Mouse (Mus musculus): Measurements from ENCODE around the gene Klhl41. TPM values are rescaled to one million over a fixed set of nuclear protein-coding genes. Genes with fewer than 3 reads are reported as not detected.

The Klhl41 gene
- polyA plus RNA-seq, 1 experiment, result not detected

DNA sequence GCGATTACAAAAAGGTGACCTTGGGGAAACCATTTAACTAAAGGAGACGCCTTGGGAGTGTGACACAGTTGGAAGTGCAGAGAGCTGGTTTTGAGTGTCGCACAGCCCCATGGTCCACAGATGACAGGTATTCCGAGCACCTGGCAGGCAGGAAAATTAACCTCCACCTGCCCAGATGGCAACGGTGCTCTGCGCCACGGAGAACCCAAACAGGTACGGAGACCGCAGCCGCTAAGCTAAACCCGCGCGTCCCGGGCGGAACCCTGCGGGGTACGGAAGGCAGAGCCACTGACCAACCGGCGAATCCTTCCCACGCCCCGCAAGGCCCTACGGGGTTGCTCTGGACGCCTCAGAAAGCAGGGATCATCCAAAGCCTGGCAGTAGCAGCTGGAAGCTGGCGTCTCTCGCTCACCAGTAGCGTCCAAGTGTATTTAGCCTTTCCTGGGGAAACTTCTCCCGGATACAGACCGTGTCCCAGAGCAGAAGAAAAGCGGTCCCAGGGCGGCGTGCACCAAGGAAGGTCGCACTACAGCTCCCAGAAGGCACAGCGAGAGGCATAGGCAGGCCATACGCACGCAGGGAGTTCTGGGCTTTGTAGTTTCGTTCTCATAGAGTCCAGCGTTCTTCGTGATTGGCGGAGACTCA is 43.2 kb downstream of the Klhl41 start, which contains the start of gene Fastkd1:
TSS of gene Fastkd1 (minus strand) at position 536 of the 645 bp plus-strand sequence.
- TF ChIP-seq POLR2A (IDR thresholded peaks at IDR 0.05; ENCODE audit: low read depth, low read length) (peak; percentile 35; the same call in 1 of the 2 replicates), CTCF (IDR thresholded peaks at IDR 0.05; ENCODE audit: extremely low read depth, insufficient read length, insufficient replicate concordance, low read depth, low read length) (no peak)
- H3K36me3 ChIP-seq (ENCODE audit: control insufficient read depth, insufficient read depth, low read length), result peaks cover 6% of the 10 kb centered on the region; the same call in 1 of the 2 replicates
- peak within 1 kb of the TSS; percentile 56 for H3K27ac ChIP-seq (ENCODE audit: insufficient read depth, low read depth, low read length)

DNA sequence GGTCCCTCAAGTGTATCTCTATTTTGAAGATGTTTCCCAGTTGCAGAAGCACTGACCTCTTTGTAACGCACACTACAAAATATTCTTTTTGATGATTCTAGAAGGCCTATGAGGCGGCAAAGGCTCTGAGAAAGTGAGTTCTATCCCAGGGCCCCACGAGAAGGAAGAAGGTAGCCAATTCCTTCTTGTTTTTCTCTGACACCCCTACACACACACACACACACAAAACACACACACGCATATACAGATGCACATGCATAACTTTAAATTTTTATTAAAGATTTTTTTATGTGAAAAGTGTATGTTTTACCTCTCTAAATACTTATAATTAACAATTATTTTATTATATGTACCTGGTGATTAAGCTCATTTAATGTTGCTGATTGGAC is 43.7 kb downstream of the Klhl41 start:
- H3K27me3 ChIP-seq (ENCODE audit: control insufficient read depth, insufficient read depth, low read length), result no peaks in the 10 kb centered on the region
- TF ChIP-seq POLR2A (IDR thresholded peaks at IDR 0.05; ENCODE audit: low read depth, low read length) (no peak), CTCF (IDR thresholded peaks at IDR 0.05; ENCODE audit: extremely low read depth, insufficient read length, insufficient replicate concordance, low read depth, low read length) (no peak)
- H3K36me3 ChIP-seq (ENCODE audit: control insufficient read depth, insufficient read depth, low read length), result peaks cover 4% of the 10 kb centered on the region; the same call in 1 of the 2 replicates
- WGBS, result 19% methylated on average over 4 of the region's 4 CpGs
- no peaks in the 10 kb centered on the region for H3K4me1 ChIP-seq (ENCODE audit: control insufficient read depth, insufficient read depth, insufficient read length, low read length)
- no peak overlapping the region for H3K4me3 ChIP-seq (ENCODE audit: low read depth, low read length)
- no peak overlapping the region for H3K27ac ChIP-seq (ENCODE audit: insufficient read depth, low read depth, low read length)

More for the DNA sequence above, 43.2 kb downstream of the Klhl41 start, which contains the start of gene Fastkd1:
- H3K27me3 ChIP-seq (ENCODE audit: control insufficient read depth, insufficient read depth, low read length), result no peaks in the 10 kb centered on the region
- peak within 1 kb of the TSS; percentile 75 for H3K4me3 ChIP-seq (ENCODE audit: low read depth, low read length)
- under 1% methylated on average over 39 of the region's 39 CpGs for WGBS
- H3K4me1 ChIP-seq (ENCODE audit: control insufficient read depth, insufficient read depth, insufficient read length, low read length), result no peaks in the 10 kb centered on the region

DNA sequence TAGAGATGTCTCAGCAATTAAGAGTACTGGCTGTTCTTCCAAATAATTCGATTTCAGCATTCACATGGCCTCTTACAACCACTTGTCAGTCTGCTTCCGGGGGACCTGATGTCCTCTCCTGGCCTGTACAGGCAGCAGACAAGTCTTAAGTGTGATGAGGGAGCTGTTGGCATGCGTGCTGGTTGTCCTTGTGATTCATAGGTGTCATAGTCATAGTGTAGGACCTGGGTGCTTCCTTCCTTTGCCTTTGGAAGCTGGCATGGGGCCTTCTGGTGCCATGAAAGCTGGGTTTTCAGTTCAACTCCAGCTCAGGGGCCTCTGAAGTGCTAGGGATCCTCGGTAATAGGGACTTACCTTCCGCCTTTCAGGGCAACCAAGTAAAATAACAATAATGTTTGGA is 44.2 kb downstream of the Klhl41 start:
- WGBS, result 77% methylated on average over 5 of the region's 5 CpGs

DNA sequence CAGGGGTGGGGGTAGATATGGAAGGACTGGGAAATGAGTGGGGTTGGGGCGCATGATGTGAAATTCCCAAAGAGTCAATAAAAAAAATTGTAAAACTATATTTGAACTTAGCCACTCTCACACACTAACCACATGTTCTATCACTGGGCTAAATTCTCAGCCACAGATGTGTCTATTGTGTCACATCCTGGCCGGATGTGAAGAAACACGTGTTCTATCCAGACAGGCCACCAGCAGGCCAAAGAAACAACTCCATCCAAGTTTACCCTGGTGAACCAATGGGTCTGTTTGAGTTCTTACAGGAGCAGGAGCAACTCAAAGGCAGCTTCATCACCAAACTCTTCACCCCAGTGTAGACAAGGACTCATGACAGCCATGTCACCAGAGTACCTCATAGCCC is 46.6 kb downstream of the Klhl41 start:
- H3K27ac ChIP-seq (ENCODE audit: insufficient read depth, low read depth, low read length), result no peak overlapping the region
- 67% methylated on average over 3 of the region's 3 CpGs for WGBS
- no peaks in the 10 kb centered on the region for H3K36me3 ChIP-seq (ENCODE audit: control insufficient read depth, insufficient read depth, low read length)
- no peaks in the 10 kb centered on the region for H3K27me3 ChIP-seq (ENCODE audit: control insufficient read depth, insufficient read depth, low read length)
- TF ChIP-seq CTCF (IDR thresholded peaks at IDR 0.05; ENCODE audit: extremely low read depth, insufficient read length, insufficient replicate concordance, low read depth, low read length), result no peak
- TF ChIP-seq POLR2A (IDR thresholded peaks at IDR 0.05; ENCODE audit: low read depth, low read length), result no peak
- no peak overlapping the region for H3K4me3 ChIP-seq (ENCODE audit: low read depth, low read length)
- no peaks in the 10 kb centered on the region for H3K4me1 ChIP-seq (ENCODE audit: control insufficient read depth, insufficient read depth, insufficient read length, low read length)

More for the DNA sequence above, 44.2 kb downstream of the Klhl41 start:
- no peak overlapping the region for H3K27ac ChIP-seq (ENCODE audit: insufficient read depth, low read depth, low read length)
- TF ChIP-seq CTCF (IDR thresholded peaks at IDR 0.05; ENCODE audit: extremely low read depth, insufficient read length, insufficient replicate concordance, low read depth, low read length) (no peak), POLR2A (IDR thresholded peaks at IDR 0.05; ENCODE audit: low read depth, low read length) (no peak)
- H3K4me1 ChIP-seq (ENCODE audit: control insufficient read depth, insufficient read depth, insufficient read length, low read length), result no peaks in the 10 kb centered on the region
- no peaks in the 10 kb centered on the region for H3K27me3 ChIP-seq (ENCODE audit: control insufficient read depth, insufficient read depth, low read length)
- peaks cover 4% of the 10 kb centered on the region; the same call in 1 of the 2 replicates for H3K36me3 ChIP-seq (ENCODE audit: control insufficient read depth, insufficient read depth, low read length)
- no peak overlapping the region for H3K4me3 ChIP-seq (ENCODE audit: low read depth, low read length)

DNA sequence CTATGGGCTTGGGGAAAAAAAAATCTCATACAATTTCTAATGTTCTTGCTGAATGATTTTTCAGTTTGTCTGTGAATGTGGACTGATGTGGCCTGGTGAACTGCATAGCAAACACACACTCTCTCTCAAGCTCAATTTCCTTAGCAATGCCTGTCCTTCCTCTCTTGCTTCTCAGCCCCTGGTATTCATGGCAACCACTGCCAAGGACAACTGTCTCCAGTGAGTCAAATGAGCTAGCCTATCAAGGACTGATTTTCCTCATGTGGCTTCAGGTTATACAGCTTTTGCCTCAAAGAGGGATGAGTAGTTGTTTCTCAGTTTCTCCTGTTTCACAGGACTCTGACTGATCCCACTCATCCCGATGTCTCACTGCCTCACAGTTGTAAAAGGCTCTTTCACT is 49.2 kb downstream of the Klhl41 start:
- no peaks in the 10 kb centered on the region for H3K36me3 ChIP-seq (ENCODE audit: control insufficient read depth, insufficient read depth, low read length)
- H3K27me3 ChIP-seq (ENCODE audit: control insufficient read depth, insufficient read depth, low read length), result no peaks in the 10 kb centered on the region
- no peak overlapping the region for H3K4me3 ChIP-seq (ENCODE audit: low read depth, low read length)
- no peak overlapping the region for H3K27ac ChIP-seq (ENCODE audit: insufficient read depth, low read depth, low read length)
- no peaks in the 10 kb centered on the region for H3K4me1 ChIP-seq (ENCODE audit: control insufficient read depth, insufficient read depth, insufficient read length, low read length)
- TF ChIP-seq CTCF (IDR thresholded peaks at IDR 0.05; ENCODE audit: extremely low read depth, insufficient read length, insufficient replicate concordance, low read depth, low read length), result no peak
- no peak for TF ChIP-seq POLR2A (IDR thresholded peaks at IDR 0.05; ENCODE audit: low read depth, low read length)
- 74% methylated on average over 1 of the region's 1 CpGs for WGBS

DNA sequence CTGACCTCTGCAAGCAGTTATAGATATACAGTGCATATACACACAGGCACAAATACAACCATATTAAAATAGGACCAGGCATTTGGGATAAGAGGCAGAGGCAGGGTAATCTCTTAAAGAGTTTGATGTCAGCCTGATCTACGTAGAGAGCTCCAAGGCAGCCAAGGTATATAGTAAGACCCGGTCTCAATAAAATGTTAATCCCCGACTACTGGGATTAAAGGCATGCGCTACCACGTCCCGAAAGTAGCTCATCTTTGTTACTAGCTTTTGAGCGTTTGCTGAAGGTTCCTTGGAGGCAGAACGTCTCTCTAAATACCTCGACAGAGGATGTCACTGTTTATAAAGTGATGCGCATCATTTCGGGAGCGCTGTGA is 52.3 kb downstream of the Klhl41 start, which contains the start of gene Ppig:
TSS of gene Ppig (plus strand) at position 273 of the 377 bp plus-strand sequence.
- H3K27me3 ChIP-seq (ENCODE audit: control insufficient read depth, insufficient read depth, low read length), result no peaks in the 10 kb centered on the region
- H3K4me3 ChIP-seq (ENCODE audit: low read depth, low read length), result peak within 1 kb of the TSS; percentile 97
- 4% methylated on average over 12 of the region's 12 CpGs for WGBS
- peak within 1 kb of the TSS; percentile 75 for H3K27ac ChIP-seq (ENCODE audit: insufficient read depth, low read depth, low read length)
- TF ChIP-seq POLR2A (IDR thresholded peaks at IDR 0.05; ENCODE audit: low read depth, low read length) (no peak), CTCF (IDR thresholded peaks at IDR 0.05; ENCODE audit: extremely low read depth, insufficient read length, insufficient replicate concordance, low read depth, low read length) (no peak)
- H3K4me1 ChIP-seq (ENCODE audit: control insufficient read depth, insufficient read depth, insufficient read length, low read length), result no peaks in the 10 kb centered on the region
- H3K36me3 ChIP-seq (ENCODE audit: control insufficient read depth, insufficient read depth, low read length), result no peaks in the 10 kb centered on the region

DNA sequence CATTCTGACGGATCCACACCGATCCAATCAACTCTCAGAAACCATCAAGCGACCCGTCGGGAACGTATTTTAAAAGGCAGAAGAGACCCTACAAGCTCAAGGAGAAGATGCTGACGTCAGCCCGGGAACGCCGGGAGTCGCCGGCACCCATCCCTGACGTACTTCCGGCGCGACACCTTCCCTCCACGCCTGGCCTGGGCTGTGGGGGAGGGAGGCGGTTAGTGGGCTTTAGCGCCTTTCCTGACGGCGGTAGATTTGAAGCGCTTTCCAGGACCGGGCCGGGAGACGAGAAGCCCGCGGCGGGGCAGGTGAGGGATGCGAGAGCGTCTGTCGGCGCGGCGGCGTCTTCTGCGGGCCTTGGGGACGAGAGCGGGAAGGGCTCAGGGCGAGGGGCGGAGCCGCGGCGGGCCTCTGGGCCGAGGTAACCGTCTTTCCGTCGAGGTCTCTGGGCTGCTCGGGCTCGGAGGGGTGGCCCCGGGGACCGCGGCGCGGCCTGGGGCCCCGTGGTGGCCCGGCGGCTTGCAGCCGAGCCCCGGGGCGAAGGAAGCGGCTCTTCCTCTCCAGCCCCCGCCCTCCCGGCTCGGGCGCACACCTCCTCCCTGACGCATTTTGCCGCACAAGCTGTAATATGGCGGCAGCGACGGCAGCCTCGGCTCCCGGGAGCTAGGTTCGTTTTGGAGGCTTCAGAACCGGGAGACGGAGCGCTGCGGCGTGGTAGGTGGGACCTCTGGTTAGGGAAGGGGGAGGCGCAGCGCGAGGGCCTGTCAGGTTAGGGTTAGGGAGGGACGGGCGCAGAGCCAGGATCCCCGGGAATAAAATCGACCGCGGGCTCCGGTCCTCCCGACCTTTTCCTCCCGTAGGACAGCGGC is 53.0 kb downstream of the Klhl41 start:
- H3K27me3 ChIP-seq (ENCODE audit: control insufficient read depth, insufficient read depth, low read length), result no peaks in the 10 kb centered on the region
- TF ChIP-seq POLR2A (IDR thresholded peaks at IDR 0.05; ENCODE audit: low read depth, low read length) (peak; percentile 35; the same call in 1 of the 2 replicates), CTCF (IDR thresholded peaks at IDR 0.05; ENCODE audit: extremely low read depth, insufficient read length, insufficient replicate concordance, low read depth, low read length) (no peak)
- no peaks in the 10 kb centered on the region for H3K36me3 ChIP-seq (ENCODE audit: control insufficient read depth, insufficient read depth, low read length)
- no peaks in the 10 kb centered on the region for H3K4me1 ChIP-seq (ENCODE audit: control insufficient read depth, insufficient read depth, insufficient read length, low read length)
- peak overlapping the region; percentile 75 for H3K27ac ChIP-seq (ENCODE audit: insufficient read depth, low read depth, low read length)
- WGBS, result 1% methylated on average over 80 of the region's 91 CpGs
- H3K4me3 ChIP-seq (ENCODE audit: low read depth, low read length), result peak overlapping the region; percentile 97
